Mouse (Mus musculus) midbrain, embryonic 10.5 days (tissue): ENCODE results near the gene Icam1. TPM values are rescaled to one million over a fixed set of nuclear protein-coding genes. Genes with fewer than 3 reads are reported as not detected.

Experiments
- DNase-seq: peaks from one replicate; pipeline ENCODE4 v3.0.0-alpha.2; 2017; ENCODE audit warnings: low spot score
- H3K27ac ChIP-seq: fragments of 300-500 bp; sonication (generic); replicated peaks from 2 replicates; pipeline ENCODE4 v1.5.1; 2016; ENCODE audit warnings: mild to moderate bottlenecking
- H3K27me3 ChIP-seq: fragments of 300-500 bp; sonication (generic); 2 replicates; pipeline ENCODE4 v1.6.1; 2016; ENCODE audit warnings: low read depth, mild to moderate bottlenecking; ENCODE audit not compliant: poor library complexity, severe bottlenecking
- H3K36me3 ChIP-seq: fragments of 300-500 bp; sonication (generic); 2 replicates; pipeline ENCODE4 v1.6.1; 2016; ENCODE audit warnings: mild to moderate bottlenecking, moderate library complexity
- H3K4me1 ChIP-seq: fragments of 300-500 bp; sonication (generic); 2 replicates; pipeline ENCODE4 v1.6.1; 2016
- H3K4me3 ChIP-seq: fragments of 300-500 bp; sonication (generic); 2 replicates; pipeline ENCODE4 v1.5.1; 2016; ENCODE audit warnings: mild to moderate bottlenecking, moderate library complexity
- H3K9me3 ChIP-seq: fragments of 300-500 bp; sonication (generic); replicated peaks from 2 replicates; pipeline ENCODE4 v1.6.1; 2016; ENCODE audit warnings: mild to moderate bottlenecking
- WGBS: fragments of 180-500 bp; shearing (Covaris S2); methylation state at CpG from one replicate; pipeline ENCODE4 v1.1.7; 2016; 5-methylcytosine and 5-hydroxymethylcytosine counted together
- polyA plus RNA-seq: library from polyadenylated mRNA; unstranded; fragments of >200 nt; fragmentation: Nextera tagmentation; extraction: Ambion mirVana; gene quantifications from 2 replicates; pipeline ENCODE4 v1.2.1, GENCODE M21; 2016

Icam1 gene
- polyA plus RNA-seq, 1 experiment from 2014 or later = 4.9 TPM

- WGBS = 35% methylated on average over 4 of the region's 4 CpGs
- Histone ChIP-seq H3K4me3 (no peak overlapping the region), H3K36me3 (no peaks in the 10 kb centered on the region), H3K9me3 (no peaks in the 10 kb centered on the region), H3K27ac (no peak overlapping the region), H3K27me3 (peaks cover 69% of the 10 kb centered on the region), H3K4me1 (peaks cover 14% of the 10 kb centered on the region)
- no peak for DNase-seq
Measured at GRCm38 (mm10) chr9:21017177-21017575, 1.4 kb downstream of the Icam1 start.

GRCm38 (mm10) chr9:21018600-21018999, 2.8 kb downstream of the Icam1 start:
- Histone ChIP-seq H3K27me3 (peaks cover 55% of the 10 kb centered on the region), H3K27ac (no peak overlapping the region), H3K36me3 (no peaks in the 10 kb centered on the region), H3K9me3 (no peaks in the 10 kb centered on the region), H3K4me3 (no peak overlapping the region), H3K4me1 (peaks cover 14% of the 10 kb centered on the region)
- DNase-seq = no peak
- WGBS = 81% methylated on average over 2 of the region's 2 CpGs

GRCm38 (mm10) chr9:21021363-21021762, 5.6 kb downstream of the Icam1 start:
- Histone ChIP-seq H3K4me1 (no peaks in the 10 kb centered on the region), H3K27ac (no peak overlapping the region), H3K27me3 (peaks cover 39% of the 10 kb centered on the region), H3K36me3 (no peaks in the 10 kb centered on the region), H3K4me3 (no peak overlapping the region), H3K9me3 (no peaks in the 10 kb centered on the region)
- no peak for DNase-seq
- 76% methylated on average over 3 of the region's 3 CpGs for WGBS

GRCm38 (mm10) chr9:21022288-21022687, 6.5 kb downstream of the Icam1 start:
- Histone ChIP-seq H3K36me3 (no peaks in the 10 kb centered on the region), H3K27ac (no peak overlapping the region), H3K4me1 (no peaks in the 10 kb centered on the region), H3K27me3 (peaks cover 39% of the 10 kb centered on the region), H3K9me3 (no peaks in the 10 kb centered on the region), H3K4me3 (no peak overlapping the region)
- no peak for DNase-seq
- 66% methylated on average over 6 of the region's 6 CpGs for WGBS

- 86% methylated on average over 1 of the region's 1 CpGs for WGBS
- Histone ChIP-seq H3K4me3 (no peak overlapping the region), H3K27ac (no peak overlapping the region), H3K4me1 (peaks cover 3% of the 10 kb centered on the region), H3K9me3 (no peaks in the 10 kb centered on the region), H3K27me3 (peaks cover 39% of the 10 kb centered on the region), H3K36me3 (no peaks in the 10 kb centered on the region)
- DNase-seq = no peak
Measured at GRCm38 (mm10) chr9:21022726-21023125, 6.9 kb downstream of the Icam1 start.

- Histone ChIP-seq H3K9me3 (no peaks in the 10 kb centered on the region), H3K27ac (no peak overlapping the region), H3K4me3 (no peak overlapping the region), H3K36me3 (no peaks in the 10 kb centered on the region), H3K4me1 (peaks cover 20% of the 10 kb centered on the region), H3K27me3 (peaks cover 51% of the 10 kb centered on the region)
- DNase-seq = no peak
- 69% methylated on average over 19 of the region's 19 CpGs for WGBS
Measured at GRCm38 (mm10) chr9:21025258-21025810, 9.5 kb downstream of the Icam1 start.

GRCm38 (mm10) chr9:21026849-21027248, 11.1 kb downstream of the Icam1 start:
- no peak overlapping the region; the same call in 1 of the 2 replicates for H3K27ac ChIP-seq
- no peaks in the 10 kb centered on the region for H3K36me3 ChIP-seq
- no peak overlapping the region for H3K4me3 ChIP-seq
- no peaks in the 10 kb centered on the region for H3K9me3 ChIP-seq
- 86% methylated on average over 12 of the region's 12 CpGs for WGBS
- no peak for DNase-seq
- H3K27me3 ChIP-seq = peaks cover 66% of the 10 kb centered on the region
- H3K4me1 ChIP-seq = peaks cover 35% of the 10 kb centered on the region

- peaks cover 76% of the 10 kb centered on the region for H3K27me3 ChIP-seq
- no peak for DNase-seq
- H3K4me3 ChIP-seq = no peak overlapping the region
- H3K36me3 ChIP-seq = no peaks in the 10 kb centered on the region
- peaks cover 45% of the 10 kb centered on the region for H3K4me1 ChIP-seq
- H3K27ac ChIP-seq = no peak overlapping the region
- 54% methylated on average over 8 of the region's 8 CpGs for WGBS
- H3K9me3 ChIP-seq = no peaks in the 10 kb centered on the region
Measured at GRCm38 (mm10) chr9:21027774-21028290, 12.0 kb downstream of the Icam1 start.

GRCm38 (mm10) chr9:21028560-21029110, 12.8 kb downstream of the Icam1 start:
- DNase-seq = no peak
- peaks cover 53% of the 10 kb centered on the region for H3K4me1 ChIP-seq
- H3K4me3 ChIP-seq = no peak overlapping the region
- no peak overlapping the region; the same call in 1 of the 2 replicates for H3K27ac ChIP-seq
- peaks cover 84% of the 10 kb centered on the region for H3K27me3 ChIP-seq
- no peaks in the 10 kb centered on the region for H3K9me3 ChIP-seq
- no peaks in the 10 kb centered on the region for H3K36me3 ChIP-seq
- 75% methylated on average over 6 of the region's 6 CpGs for WGBS

GRCm38 (mm10) chr9:21029291-21030054, 13.7 kb downstream of the Icam1 start, which contains the start of gene Icam4:
Icam4 (plus strand) TSS chr9:21029373.
- Histone ChIP-seq H3K36me3 (no peaks in the 10 kb centered on the region), H3K27me3 (peaks cover 92% of the 10 kb centered on the region), H3K4me1 (peaks cover 55% of the 10 kb centered on the region), H3K4me3 (peak within 1 kb of the TSS; percentile 58), H3K9me3 (no peaks in the 10 kb centered on the region), H3K27ac (peak within 1 kb of the TSS; percentile 72)
- peak; percentile 84 for DNase-seq
- WGBS = 3% methylated on average over 37 of the region's 37 CpGs

GRCm38 (mm10) chr9:21030055-21030600, 14.3 kb downstream of the Icam1 start:
- peak overlapping the region; percentile 58 for H3K4me3 ChIP-seq
- no peak overlapping the region for H3K27ac ChIP-seq
- peaks cover 61% of the 10 kb centered on the region for H3K4me1 ChIP-seq
- H3K9me3 ChIP-seq = no peaks in the 10 kb centered on the region
- no peaks in the 10 kb centered on the region for H3K36me3 ChIP-seq
- H3K27me3 ChIP-seq = peaks cover 99% of the 10 kb centered on the region
- DNase-seq = no peak
- WGBS = 26% methylated on average over 22 of the region's 22 CpGs

GRCm38 (mm10) chr9:21030781-21031250, 15.0 kb downstream of the Icam1 start:
- H3K27me3 ChIP-seq = peaks cover 100% of the 10 kb centered on the region
- no peaks in the 10 kb centered on the region for H3K36me3 ChIP-seq
- WGBS = under 1% methylated on average over 13 of the region's 13 CpGs
- H3K9me3 ChIP-seq = no peaks in the 10 kb centered on the region
- peak overlapping the region; percentile 58 for H3K4me3 ChIP-seq
- peak; percentile 80 for DNase-seq
- peaks cover 67% of the 10 kb centered on the region for H3K4me1 ChIP-seq
- H3K27ac ChIP-seq = no peak overlapping the region
